Mouse (Mus musculus): ENCODE results near the gene Lama2.
A peak's percentile ranks its signal among the peaks of the same experiment; 100 is the strongest.
"Not testable (repeated sequence)": the region's sequence is repeated elsewhere in the genome, so short reads cannot be mapped to it uniquely, and the experiment has no call there.

Lama2 gene

DNA sequence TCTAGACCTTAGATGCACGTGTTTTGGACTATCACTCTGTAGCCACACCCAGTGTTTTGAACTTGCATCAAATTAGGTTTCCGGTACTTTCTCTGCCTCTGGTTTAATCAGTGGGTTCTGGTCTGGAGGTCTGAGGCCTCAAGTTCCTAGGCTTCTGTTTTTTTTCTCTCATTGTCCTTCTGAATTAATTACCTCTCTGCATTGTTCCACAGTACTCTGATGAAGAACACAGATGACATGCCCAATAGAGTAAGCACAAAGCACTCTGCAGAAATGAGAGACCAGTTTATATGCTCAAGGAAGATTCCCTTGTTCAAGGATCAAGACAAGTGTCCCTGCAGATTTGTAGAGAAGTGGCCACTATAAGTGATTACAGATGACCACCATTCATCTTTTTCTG, 613.8 kb downstream of the Lama2 start:
- peak; percentile 67 for DNase-seq (ENCODE audit: low spot score)

DNA sequence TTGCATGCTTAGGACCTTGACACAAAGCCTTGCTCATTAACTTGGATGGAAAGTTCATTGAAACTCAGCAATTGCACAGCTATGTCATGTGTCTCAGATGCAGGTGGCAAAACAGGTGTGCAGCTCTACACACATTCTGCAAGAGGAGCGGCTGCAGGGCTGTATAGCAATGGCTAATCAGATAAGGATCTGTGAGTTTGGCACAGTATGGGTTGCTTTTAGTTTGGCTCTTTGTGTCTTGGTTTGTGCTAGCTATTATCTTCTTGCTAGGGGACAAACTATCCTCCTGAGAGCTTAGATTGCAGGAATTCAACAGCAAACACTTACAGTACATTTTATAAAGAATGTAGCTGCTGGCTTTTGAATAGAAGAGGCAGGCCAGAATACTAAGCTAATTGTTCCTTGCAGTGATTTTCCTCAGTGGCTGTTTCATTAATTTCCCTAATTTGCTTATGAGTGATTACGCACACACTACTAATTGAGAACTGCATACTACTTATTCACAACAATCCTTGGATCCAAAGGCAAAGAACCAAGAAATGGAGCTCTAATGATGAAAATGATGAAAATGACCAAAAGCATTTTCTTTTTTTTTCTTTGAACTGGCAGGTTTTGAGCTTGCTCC, 617.9 kb downstream of the Lama2 start:
- DNase-seq (ENCODE audit: low spot score), result no peak

DNA sequence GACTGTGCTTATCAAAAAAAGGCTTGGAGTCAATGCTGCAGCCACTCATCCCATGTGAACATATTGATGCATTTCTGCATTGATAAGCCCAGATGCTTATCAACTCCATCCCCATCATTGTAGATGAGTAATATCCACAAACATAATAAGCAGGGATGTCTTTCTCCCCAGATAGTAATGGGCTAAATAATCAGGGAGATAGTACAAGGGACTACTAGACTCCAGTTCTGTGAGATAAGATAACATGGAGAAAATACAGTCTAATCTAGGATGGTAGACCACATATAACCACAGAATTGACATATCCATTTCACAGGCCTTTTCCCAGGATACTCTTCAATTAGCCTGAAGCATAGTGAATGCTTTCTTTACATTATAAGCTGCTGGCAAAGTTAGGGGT, 622.9 kb downstream of the Lama2 start:
- DNase-seq (ENCODE audit: low spot score), result no peak

DNA sequence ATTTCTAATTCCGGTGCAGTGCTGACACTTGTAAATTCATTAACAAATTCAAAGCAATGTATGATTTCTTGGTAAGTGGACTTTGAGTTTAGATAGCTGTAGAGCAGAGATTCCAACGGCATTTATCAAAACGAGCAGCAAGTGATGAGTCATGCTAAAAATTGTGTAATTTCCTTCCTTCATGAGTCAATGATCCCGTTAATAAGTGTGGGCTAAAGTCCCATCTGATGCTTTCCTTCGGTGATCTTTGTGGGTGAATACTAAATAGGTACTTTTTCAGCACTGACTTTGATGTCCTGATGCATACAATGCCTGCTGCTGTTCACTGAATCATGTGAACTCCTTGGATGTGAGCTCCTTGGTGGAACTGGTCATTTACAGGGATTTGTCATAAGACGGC, 623.6 kb downstream of the Lama2 start:
- DNase-seq (ENCODE audit: low spot score), result no peak

DNA sequence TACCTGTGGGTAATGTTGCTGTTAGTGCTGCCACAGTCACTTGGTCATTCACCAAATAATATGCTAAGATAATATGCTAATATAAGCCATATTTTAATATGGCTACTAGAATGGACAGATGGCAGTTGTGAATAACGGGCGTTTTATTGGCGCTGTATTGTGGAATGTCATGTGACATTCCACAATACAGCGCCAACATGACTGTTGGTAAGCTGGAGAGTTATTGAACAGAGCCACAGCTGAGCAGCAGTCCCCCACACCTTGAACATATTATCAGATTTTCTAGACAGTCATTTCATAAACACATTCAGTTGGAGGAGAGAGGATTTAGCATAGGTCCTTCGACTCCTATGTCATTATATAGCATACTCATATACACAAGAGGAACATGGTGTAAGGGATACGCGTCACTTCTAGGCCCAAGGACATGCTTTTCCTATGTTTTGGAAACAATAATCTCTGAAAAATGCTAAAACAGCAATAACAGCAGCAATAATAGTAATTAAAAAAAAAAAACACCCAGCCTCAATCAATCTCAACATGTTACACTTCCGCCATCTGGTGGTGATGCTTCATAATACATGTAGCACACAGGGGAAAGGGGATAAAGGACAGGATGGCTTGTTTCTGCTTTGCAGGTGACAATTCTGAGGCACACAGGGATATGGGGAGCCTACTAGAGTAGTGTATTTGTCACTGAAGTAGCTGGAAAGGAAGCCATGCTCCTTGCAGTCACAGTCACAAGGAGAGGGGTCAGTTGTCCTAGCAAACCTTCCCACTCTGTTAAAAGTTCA, 624.2 kb downstream of the Lama2 start:
- DNase-seq (ENCODE audit: low spot score), result peak; percentile 75

DNA sequence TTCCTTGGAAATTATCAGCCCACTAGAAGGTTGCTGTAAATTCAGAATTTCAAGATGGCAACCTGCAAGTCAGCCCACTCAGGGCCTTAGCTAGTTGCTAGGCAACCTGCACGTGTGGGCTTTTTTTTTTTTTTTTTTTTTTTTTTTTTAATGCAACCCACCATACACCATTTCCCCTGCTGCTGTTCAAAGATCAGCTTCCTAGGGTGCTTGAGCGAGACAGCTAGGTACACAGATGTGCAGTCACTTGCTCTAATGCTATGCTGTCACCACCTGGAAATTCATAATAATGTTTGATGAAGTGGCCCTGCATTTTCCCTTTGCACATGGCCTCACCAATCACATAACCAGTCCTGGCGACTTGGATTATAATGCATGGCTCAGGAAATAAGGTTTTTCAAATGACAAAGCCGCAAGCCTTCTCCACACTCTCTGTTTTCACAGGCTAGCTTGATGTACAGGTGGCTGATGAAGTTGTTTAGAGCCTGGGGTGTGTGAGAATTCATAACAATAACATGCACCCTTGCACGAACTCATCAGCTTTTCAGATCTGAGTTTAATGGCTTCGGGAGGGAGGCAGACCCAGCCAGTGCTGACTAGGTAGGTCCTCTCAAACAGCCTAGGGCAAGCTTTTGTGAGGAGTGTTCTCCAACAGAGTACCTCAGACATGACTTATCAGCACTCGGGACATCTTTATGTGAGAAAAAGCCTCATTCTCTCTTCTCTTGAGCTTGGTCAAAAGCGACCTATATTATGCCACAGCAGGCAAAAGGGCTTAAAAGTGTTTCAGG, 625.4 kb downstream of the Lama2 start:
- DNase-seq (ENCODE audit: low spot score), result no peak

DNA sequence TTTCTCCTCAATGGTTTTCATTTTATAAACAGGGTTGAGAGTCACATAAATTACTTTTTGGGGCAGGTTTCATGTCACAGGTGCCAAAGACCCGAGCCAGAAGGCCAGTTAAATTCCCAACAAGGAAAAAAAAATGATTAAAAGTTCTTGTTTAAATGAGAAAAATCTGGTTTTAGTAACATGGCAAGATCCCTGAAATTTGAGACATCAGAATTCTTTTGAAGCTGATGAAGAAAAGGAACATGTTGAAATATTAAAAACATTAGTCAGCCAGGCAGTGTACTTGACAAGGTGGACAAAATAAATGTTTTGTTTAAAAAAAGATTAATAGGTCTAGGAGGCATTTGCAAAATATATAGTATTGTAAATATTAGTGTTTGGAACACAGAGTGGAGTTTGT, 634.1 kb downstream of the Lama2 start:
- DNase-seq (ENCODE audit: low spot score), result no peak

DNA sequence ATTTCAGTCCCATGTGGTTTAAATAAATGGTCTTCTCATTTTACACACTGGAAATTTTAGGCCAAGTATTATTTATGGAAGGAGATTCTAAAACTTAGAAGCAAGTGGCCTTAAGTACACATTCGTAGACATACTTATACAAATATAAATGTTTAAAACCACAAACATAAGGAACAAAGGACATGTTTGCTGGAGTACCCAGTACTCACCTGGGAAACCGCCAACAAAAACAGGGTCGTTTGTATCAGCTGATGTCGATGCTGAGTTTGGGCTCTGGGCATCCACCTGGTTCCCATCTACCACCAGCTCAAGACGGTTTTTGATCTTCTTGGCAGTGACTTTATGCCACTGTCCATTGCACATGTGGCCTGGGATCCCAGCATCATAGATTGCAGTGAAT, 635.5 kb downstream of the Lama2 start:
- DNase-seq (ENCODE audit: low spot score), result not testable (repeated sequence)

DNA sequence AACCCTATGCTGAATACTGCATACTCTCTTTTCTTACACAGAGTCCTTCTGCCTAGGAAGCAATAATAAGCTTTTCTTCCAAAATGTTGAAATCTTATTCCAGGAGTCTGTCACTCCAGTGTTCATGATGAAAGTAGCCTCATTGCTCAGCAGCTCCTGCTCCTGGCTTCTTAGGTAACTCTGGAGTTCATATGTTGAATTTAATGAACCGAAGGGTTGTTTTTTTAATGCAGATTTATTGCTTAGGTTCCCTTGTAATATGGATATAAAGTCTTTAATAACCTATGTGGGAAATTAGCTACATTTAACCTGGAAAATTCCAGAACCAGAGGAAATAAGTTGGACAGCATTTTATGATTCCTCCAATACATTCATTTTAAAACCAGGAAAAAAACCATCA, 636.0 kb downstream of the Lama2 start:
- no peak for DNase-seq (ENCODE audit: low spot score)

DNA sequence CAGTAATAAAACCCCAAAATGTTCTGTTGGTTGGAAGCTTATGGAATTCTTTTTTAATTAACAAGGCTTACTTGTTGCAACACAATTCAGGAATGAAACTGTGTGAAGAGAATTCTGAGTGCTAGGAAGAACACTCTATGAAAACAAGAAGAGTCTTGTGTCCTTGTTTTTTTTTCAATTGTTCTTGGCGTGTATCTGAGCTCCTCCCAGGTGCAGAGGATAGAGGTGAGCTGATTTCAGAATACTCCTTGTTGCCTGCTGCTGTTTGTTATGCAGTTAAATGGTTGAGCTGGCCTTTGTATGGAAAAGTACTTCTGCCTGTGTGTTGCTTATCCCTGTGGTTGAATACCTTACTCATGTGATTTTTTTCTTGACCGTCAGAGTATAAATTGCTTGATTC, 636.9 kb downstream of the Lama2 start:
- DNase-seq (ENCODE audit: low spot score), result no peak

DNA sequence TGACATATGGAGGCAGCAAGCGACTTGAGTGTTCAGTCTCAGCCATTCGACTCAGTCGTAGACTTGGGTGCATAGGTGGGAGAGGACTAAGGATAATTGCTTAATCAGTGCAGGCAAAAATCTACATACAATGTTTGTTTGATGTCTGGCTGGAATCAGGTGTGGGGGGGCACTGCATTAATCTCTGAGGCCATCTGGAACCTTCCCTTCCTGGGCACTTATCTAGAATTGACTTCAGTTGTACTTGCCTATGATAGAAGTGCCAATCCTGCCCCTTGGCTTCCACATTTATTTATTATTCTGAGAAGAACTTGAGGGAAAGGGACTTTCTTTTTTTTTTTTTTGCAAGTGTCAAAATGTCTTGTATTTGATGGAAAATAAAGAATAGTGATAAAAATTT, 644.2 kb downstream of the Lama2 start:
- no peak for DNase-seq (ENCODE audit: low spot score)

DNA sequence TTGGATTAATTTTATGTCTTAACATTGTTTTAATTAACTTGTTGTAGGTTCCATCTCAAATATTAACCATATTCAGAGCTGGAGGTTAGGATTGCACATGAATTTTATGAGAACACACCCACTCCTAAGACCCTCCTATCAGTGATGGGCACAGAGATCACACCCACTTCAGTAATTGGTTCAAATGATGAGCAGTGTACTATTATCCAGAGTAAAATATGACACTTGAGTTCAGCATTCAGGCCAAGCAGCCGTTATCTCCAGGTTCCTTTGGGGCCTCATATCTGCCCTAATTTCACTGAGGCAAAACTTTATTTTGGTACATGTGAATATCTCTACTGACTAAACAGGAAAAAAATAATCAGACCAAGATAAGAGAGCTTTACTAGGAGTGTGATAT, 645.3 kb downstream of the Lama2 start:
- DNase-seq (ENCODE audit: low spot score), result no peak

DNA sequence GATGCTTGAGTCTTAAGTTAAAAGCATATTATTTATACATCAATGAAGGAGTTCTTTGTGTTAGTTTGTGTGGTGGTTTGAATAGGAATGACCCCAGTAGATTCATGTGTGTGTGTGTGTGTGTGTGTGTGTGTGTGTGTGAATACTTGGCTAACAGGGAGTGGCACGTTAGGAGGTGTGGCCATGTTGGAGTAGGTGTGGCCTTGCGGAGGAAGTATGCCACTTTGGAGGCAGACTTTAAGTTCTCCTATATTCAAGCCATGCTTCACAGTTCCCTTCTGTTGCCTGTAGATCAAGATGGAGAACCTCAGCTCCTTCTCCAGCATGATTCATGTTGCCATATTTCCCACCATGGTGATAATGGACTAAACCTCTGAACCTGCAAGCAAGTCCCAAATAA, 646.0 kb downstream of the Lama2 start:
- no peak for DNase-seq (ENCODE audit: low spot score)

DNA sequence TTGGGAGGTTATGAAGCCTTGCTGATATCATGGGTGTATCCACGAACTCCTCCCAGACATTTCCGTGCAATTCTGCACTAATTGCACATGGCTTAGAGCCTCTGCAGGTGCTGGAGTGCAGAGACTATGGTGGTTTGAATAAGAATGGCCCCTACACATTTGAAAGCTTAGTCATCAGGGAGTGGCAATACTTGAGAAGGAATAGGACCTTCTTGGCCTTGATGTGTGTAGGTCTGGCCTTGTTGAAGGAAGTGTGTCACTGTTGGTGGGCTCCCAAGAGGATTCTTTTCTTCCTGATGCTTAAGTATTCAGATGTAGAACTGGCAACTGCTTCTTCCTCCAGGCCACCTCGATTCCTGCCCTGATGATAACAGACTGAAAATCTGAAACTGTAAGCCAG, 661.0 kb downstream of the Lama2 start:
- no peak for DNase-seq (ENCODE audit: low spot score)

DNA sequence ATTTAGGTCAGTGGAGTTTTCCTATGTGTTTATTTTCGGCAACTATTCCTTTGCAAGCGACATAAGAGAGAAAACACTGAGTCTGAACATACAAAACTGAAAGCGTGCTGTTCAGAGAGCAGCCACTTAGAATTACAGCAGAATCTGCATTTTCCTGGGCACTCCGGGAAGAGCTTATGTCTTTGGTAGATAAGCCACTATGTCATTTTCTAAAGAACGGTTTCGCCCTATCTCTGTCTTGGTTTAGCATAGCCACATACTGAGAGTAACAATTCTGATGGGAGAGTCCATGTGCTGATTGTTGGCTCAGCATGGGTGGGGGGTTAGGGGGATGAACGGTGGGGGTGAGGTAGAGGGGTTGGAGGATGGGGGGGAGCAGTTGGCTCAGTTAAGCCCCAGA, 669.1 kb downstream of the Lama2 start:
- no peak for DNase-seq (ENCODE audit: low spot score)

DNA sequence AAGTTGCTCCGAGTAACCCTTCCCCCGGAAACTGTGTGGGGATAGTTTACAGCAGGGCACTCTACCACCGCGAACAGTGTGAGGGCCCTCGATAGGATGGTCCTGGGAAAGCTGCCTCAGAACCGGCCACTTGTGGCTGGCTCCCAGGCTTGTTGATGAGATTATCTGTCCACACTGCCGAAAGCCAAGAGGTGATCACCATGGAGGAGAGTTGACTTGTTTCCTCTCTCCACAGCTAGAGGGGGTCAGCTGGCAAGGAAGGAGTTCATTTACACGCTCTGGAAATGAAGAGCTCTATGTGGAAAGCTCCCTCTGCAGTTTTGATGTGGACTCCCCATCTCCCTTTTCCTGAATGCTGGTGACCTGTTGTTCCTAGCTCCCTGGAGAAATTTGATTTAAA, 669.9 kb downstream of the Lama2 start:
- DNase-seq (ENCODE audit: low spot score), result no peak

DNA sequence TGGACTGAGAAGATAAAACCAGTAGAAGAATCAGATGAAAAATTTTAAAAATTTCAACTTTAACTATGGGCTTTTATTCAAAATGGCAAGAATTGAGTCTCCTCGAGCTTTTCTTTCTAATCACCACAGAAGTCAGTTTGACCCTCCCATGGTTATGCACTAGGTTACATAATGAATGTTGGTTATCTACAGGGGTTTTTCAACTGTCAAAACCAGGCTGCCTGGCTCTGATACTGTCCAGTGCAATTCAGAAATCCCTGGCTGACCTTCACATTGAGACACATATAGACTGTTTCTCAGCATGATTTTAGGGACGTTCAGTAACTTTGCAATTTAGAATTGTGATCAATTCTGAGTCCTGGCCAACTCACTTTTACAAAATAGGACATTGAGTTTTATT, 671.2 kb downstream of the Lama2 start:
- DNase-seq (ENCODE audit: low spot score), result no peak

DNA sequence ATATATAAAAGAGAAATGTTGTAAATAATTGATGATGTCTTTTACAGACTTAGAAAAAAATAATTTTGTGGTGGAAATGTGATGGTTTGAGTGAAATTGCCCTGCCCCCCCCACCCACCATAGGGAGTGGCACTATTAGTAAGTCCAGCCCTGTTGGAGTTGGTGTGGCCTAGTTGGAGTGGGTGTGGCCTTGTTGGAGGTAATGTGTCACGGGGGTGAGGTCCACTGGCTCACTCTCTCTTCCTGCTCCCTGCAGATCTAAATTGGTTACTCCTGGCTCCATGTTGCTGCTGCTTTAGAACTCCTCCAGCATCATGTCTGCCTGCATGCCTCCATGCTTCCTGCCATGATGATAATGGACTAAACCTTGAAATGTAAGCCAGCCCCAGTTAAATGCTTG, 680.0 kb downstream of the Lama2 start:
- no peak for DNase-seq (ENCODE audit: low spot score)

DNA sequence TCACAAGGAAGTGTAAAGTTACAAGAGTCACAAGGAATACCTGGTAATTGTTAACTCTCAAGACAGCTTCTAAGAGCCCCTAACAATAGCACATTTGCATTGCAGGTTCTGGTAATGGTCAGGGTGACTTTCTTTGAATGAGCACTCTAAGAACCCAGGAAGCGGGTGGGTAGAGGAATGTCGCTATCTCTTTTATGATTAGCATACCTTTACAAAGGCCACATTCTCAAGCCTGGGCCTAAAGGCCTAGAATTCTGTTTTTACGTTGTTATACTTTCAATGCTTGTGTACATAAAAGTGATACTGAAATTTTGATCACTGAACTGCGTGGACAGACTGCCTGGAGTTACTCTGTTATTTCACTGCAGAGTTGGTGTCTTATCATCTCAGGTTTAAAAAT, 681.1 kb downstream of the Lama2 start:
- DNase-seq (ENCODE audit: low spot score), result not testable (repeated sequence)

DNA sequence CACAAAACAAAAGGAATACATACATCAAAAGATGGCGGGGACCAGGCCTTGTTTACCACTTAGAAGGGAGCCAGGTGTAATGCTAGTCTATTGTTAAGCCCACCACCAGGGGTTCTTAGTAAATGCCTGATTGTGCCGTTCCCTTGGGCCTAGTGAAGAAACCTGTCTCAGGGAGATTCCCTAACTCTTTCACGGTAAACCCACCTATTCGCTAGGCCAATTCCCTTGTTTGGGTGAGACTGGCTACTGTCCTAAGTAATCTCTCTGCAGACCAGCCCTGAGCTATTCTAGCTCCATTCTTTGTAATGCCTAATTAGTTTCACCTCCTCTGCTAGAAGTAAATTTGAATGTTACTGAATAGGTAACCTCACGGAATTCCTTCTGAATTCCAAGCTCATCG, 683.5 kb downstream of the Lama2 start:
- not testable (repeated sequence) for DNase-seq (ENCODE audit: low spot score)
